Mouse (Mus musculus): ENCODE data around the gene Nucks1. TPM values are rescaled to one million over a fixed set of nuclear protein-coding genes. Genes with fewer than 3 reads are reported as not detected.

The Nucks1 gene
- polyA plus RNA-seq (2012; fragmentation: generic; extraction: Trizol): 20.6 TPM

DNA sequence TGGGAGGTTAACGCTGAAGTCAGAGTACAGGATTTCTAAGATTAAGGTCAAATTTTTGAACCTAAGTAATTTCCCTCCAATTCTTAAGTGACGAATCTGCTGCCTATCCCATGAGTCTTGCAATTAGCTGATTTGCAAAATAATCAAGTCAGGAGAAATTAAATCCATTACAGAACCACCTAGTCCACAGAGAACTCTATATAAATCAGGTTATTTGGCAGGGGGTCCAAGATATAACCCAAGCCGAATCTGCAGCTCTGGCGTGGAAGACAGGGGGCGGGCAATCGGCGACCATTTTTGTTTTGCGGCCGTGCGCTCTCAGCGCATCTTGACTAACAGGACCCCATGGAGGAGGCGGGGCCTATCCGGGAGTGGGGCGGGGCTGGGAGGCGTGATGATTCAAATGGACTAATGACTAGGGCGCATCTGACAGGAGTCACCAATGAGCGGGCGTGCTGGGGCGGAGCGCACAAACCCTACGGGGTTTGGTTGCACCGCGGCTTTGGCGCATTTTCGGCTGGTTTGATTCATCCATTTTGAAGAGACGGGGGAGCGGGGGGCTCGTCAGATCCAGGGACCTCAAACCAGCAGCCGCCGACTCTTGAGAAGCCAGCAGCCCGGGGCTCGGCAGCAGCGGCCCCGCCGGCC is at the start of gene Nucks1:
TSS of gene Nucks1 (plus strand) at position 534 of the 648 bp plus-strand sequence.
- Histone ChIP-seq H3K4me2 (ENCODE audit: low read depth) (peak within 1 kb of the TSS; percentile 96), H3K36me3 (ENCODE audit: control insufficient read depth, insufficient read depth) (no peaks in the 10 kb centered on the region), H3ac (ENCODE audit: control insufficient read depth, insufficient read length) (peak within 1 kb of the TSS; percentile 54), H3K27me3 (ENCODE audit: control insufficient read depth, insufficient read depth, insufficient read length) (no peaks in the 10 kb centered on the region), H3K4me3 (peak within 1 kb of the TSS; percentile 62), H3K79me2 (ENCODE audit: control insufficient read depth, insufficient read depth) (peaks cover 43% of the 10 kb centered on the region)
- TF ChIP-seq E2F4 (IDR thresholded peaks at IDR 0.05; ENCODE audit: insufficient read depth) (peak; percentile 67), TCF3 (IDR thresholded peaks at IDR 0.05; ENCODE audit: insufficient read length, low read depth) (no peak), POLR2AphosphoS2 (IDR thresholded peaks at IDR 0.05; ENCODE audit: insufficient read length, low read depth) (no peak), TCF12 (IDR thresholded peaks at IDR 0.05; ENCODE audit: insufficient read depth, poor library complexity, severe bottlenecking) (no peak), USF1 (IDR thresholded peaks at IDR 0.05; ENCODE audit: low read depth) (no peak), MYOD1 (IDR thresholded peaks at IDR 0.05; ENCODE audit: control insufficient read depth in 1 of 3, insufficient read length in 2 of 3, low read depth in 2 of 3) (no peak), MYOG (IDR thresholded peaks at IDR 0.05; ENCODE audit: control insufficient read depth in 1 of 3, insufficient read depth in 1 of 3, insufficient read length in 2 of 3, low read depth in 2 of 3) (no peak), SRF (IDR thresholded peaks at IDR 0.05; ENCODE audit: control insufficient read depth, insufficient read length, low read depth) (peak; percentile 70), POLR2A (IDR thresholded peaks at IDR 0.05; ENCODE audit: insufficient read length, low read depth) (no peak), MAX (IDR thresholded peaks at IDR 0.05; ENCODE audit: low read depth) (no peak), CEBPB (IDR thresholded peaks at IDR 0.05; ENCODE audit: insufficient read depth, poor library complexity, severe bottlenecking) (no peak), REST (IDR thresholded peaks at IDR 0.05; ENCODE audit: insufficient read depth, insufficient read length) (no peak)

GRCm38 (mm10) chr1:131861811-131862210 is 48.5 kb upstream of the Nucks1 start:
- TF ChIP-seq SRF (IDR thresholded peaks at IDR 0.05; ENCODE audit: control insufficient read depth, insufficient read length, low read depth): no peak
- TF ChIP-seq MYOG (IDR thresholded peaks at IDR 0.05; ENCODE audit: control insufficient read depth in 1 of 3, insufficient read depth in 1 of 3, insufficient read length in 2 of 3, low read depth in 2 of 3): no peak
- TF ChIP-seq REST (IDR thresholded peaks at IDR 0.05; ENCODE audit: insufficient read depth, insufficient read length): no peak
- no peak for TF ChIP-seq MYOD1 (IDR thresholded peaks at IDR 0.05; ENCODE audit: control insufficient read depth in 1 of 3, insufficient read length in 2 of 3, low read depth in 2 of 3)
- no peak for TF ChIP-seq MAX (IDR thresholded peaks at IDR 0.05; ENCODE audit: low read depth)
- TF ChIP-seq POLR2AphosphoS2 (IDR thresholded peaks at IDR 0.05; ENCODE audit: insufficient read length, low read depth): no peak
- no peak for TF ChIP-seq POLR2A (IDR thresholded peaks at IDR 0.05; ENCODE audit: insufficient read length, low read depth)
- H3K36me3 ChIP-seq (ENCODE audit: control insufficient read depth, insufficient read depth): no peaks in the 10 kb centered on the region
- no peak overlapping the region for H3ac ChIP-seq (ENCODE audit: control insufficient read depth, insufficient read length)
- H3K27me3 ChIP-seq (ENCODE audit: control insufficient read depth, insufficient read depth, insufficient read length): peaks cover 16% of the 10 kb centered on the region
- no peaks in the 10 kb centered on the region for H3K79me2 ChIP-seq (ENCODE audit: control insufficient read depth, insufficient read depth)
- H3K4me2 ChIP-seq (ENCODE audit: low read depth): no peak overlapping the region
- H3K4me3 ChIP-seq: no peak overlapping the region

GRCm38 (mm10) chr1:131865596-131865995 is 44.7 kb upstream of the Nucks1 start:
- Histone ChIP-seq H3K4me3 (no peak overlapping the region), H3K36me3 (ENCODE audit: control insufficient read depth, insufficient read depth) (no peaks in the 10 kb centered on the region), H3K79me2 (ENCODE audit: control insufficient read depth, insufficient read depth) (no peaks in the 10 kb centered on the region), H3K27me3 (ENCODE audit: control insufficient read depth, insufficient read depth, insufficient read length) (peaks cover 16% of the 10 kb centered on the region), H3K4me2 (ENCODE audit: low read depth) (no peak overlapping the region), H3ac (ENCODE audit: control insufficient read depth, insufficient read length) (no peak overlapping the region)
- TF ChIP-seq CEBPB (IDR thresholded peaks at IDR 0.05; ENCODE audit: insufficient read depth, poor library complexity, severe bottlenecking) (no peak), MYOD1 (IDR thresholded peaks at IDR 0.05; ENCODE audit: control insufficient read depth in 1 of 3, insufficient read length in 2 of 3, low read depth in 2 of 3) (no peak), POLR2A (IDR thresholded peaks at IDR 0.05; ENCODE audit: insufficient read length, low read depth) (no peak), POLR2AphosphoS2 (IDR thresholded peaks at IDR 0.05; ENCODE audit: insufficient read length, low read depth) (no peak), MYOG (IDR thresholded peaks at IDR 0.05; ENCODE audit: control insufficient read depth in 1 of 3, insufficient read depth in 1 of 3, insufficient read length in 2 of 3, low read depth in 2 of 3) (no peak), TCF12 (IDR thresholded peaks at IDR 0.05; ENCODE audit: insufficient read depth, poor library complexity, severe bottlenecking) (no peak), MAX (IDR thresholded peaks at IDR 0.05; ENCODE audit: low read depth) (no peak), E2F4 (IDR thresholded peaks at IDR 0.05; ENCODE audit: insufficient read depth) (no peak), TCF3 (IDR thresholded peaks at IDR 0.05; ENCODE audit: insufficient read length, low read depth) (no peak), REST (IDR thresholded peaks at IDR 0.05; ENCODE audit: insufficient read depth, insufficient read length) (no peak), USF1 (IDR thresholded peaks at IDR 0.05; ENCODE audit: low read depth) (no peak), SRF (IDR thresholded peaks at IDR 0.05; ENCODE audit: control insufficient read depth, insufficient read length, low read depth) (no peak)

DNA sequence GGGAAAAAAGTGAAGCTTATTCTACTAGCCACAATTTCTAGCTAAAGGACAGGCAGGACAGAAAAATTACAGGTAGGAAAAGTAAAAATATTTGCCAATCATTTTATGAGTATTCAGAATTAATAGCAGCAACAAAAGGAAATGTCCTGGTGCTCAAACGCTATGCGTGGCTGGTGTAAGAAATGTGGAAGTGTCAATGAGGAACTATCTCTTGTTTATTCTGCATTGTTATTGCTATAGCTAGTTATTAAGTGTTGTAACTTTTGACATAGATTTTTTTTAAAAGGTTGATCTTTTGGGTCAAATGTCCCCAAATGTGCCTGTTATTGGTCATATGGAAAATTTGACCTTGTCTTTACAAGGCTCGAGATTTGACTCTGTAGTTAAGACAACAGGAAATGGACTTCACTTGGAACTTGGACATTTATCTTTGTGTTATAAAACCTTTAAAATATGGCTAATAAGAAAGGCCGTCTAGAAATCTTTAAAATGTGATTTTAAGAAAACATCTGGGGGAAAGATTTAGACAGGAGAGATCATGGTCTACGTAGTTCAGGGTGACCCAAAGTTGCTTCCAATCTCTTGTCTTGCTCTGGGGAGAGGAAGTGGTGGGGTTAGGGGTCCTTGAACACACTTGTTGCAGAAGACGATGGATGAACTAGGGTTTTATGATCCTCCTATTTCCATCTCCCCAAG is 43.9 kb upstream of the Nucks1 start:
- Histone ChIP-seq H3K4me2 (ENCODE audit: low read depth) (no peak overlapping the region), H3K36me3 (ENCODE audit: control insufficient read depth, insufficient read depth) (no peaks in the 10 kb centered on the region), H3ac (ENCODE audit: control insufficient read depth, insufficient read length) (no peak overlapping the region), H3K79me2 (ENCODE audit: control insufficient read depth, insufficient read depth) (no peaks in the 10 kb centered on the region), H3K27me3 (ENCODE audit: control insufficient read depth, insufficient read depth, insufficient read length) (peaks cover 16% of the 10 kb centered on the region), H3K4me3 (peak overlapping the region; percentile 19)
- TF ChIP-seq USF1 (IDR thresholded peaks at IDR 0.05; ENCODE audit: low read depth) (no peak), MYOD1 (IDR thresholded peaks at IDR 0.05; ENCODE audit: control insufficient read depth in 1 of 3, insufficient read length in 2 of 3, low read depth in 2 of 3) (no peak)

All from myocyte (in vitro differentiated cells).